Mouse (Mus musculus): Measurements from ENCODE around the gene Ppip5k1. TPM values are rescaled to one million over a fixed set of nuclear protein-coding genes. Genes with fewer than 3 reads are reported as not detected.
A peak's percentile ranks its signal among the peaks of the same experiment; 100 is the strongest.

Ppip5k1 gene
- polyA plus RNA-seq, 1 experiment from 2014 or later: 18.7 TPM

GRCm38 (mm10) chr2:121294753-121295607, 60.2 kb downstream of the Ppip5k1 start:
- Histone ChIP-seq H3K4me1 (ENCODE audit: control insufficient read depth, insufficient read depth, low read length) (peaks cover 38% of the 10 kb centered on the region), H3K27ac (ENCODE audit: low read length) (peak overlapping the region; percentile 58), H3K36me3 (ENCODE audit: control insufficient read depth, insufficient read depth, low read length) (no peaks in the 10 kb centered on the region), H3K9ac (ENCODE audit: low read depth, low read length) (peak overlapping the region; percentile 61), H3K9me3 (ENCODE audit: control insufficient read depth, low read length) (no peaks in the 10 kb centered on the region), H3K27me3 (replicated peaks; ENCODE audit: control insufficient read depth, insufficient read depth, low read length) (peaks cover 9% of the 10 kb centered on the region), H3K4me2 (ENCODE audit: low read depth, low read length) (peak overlapping the region; percentile 70), H3K4me3 (ENCODE audit: low read length) (peak overlapping the region; percentile 56)
- WGBS: 2% methylated on average over 18 of the region's 18 CpGs
- ATAC-seq: peak; percentile 77

DNA sequence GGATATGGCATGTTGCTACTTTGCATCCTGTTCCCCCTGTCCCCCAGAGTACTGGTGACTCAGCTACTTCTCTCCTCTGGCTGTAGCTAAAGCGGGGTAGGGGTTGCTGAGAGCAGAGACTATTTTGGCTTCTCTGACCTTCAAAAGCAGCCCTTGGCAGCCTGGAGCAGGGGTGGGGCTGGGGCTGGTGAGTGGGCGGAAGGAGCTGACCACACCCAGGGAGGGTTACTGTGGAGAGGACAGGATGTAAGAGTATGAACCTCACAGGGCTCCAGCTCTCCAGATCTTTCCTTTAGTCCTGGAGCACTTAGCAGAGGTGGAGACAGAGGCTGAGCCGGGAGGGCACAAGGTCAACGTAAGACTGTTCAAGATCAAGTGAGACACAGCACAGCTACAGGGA, 61.0 kb downstream of the Ppip5k1 start:
- Histone ChIP-seq H3K4me1 (ENCODE audit: control insufficient read depth, insufficient read depth, low read length) (peaks cover 42% of the 10 kb centered on the region), H3K4me3 (ENCODE audit: low read length) (peak overlapping the region; percentile 56; the same call in 1 of the 2 replicates), H3K9me3 (ENCODE audit: control insufficient read depth, low read length) (no peaks in the 10 kb centered on the region), H3K27ac (ENCODE audit: low read length) (peak overlapping the region; percentile 58; the same call in 1 of the 2 replicates), H3K36me3 (ENCODE audit: control insufficient read depth, insufficient read depth, low read length) (no peaks in the 10 kb centered on the region), H3K4me2 (ENCODE audit: low read depth, low read length) (peak overlapping the region; percentile 70), H3K9ac (ENCODE audit: low read depth, low read length) (peak overlapping the region; percentile 61; the same call in 1 of the 2 replicates), H3K27me3 (replicated peaks; ENCODE audit: control insufficient read depth, insufficient read depth, low read length) (peaks cover 9% of the 10 kb centered on the region)
- ATAC-seq: no peak
- 30% methylated on average over 4 of the region's 4 CpGs for WGBS

GRCm38 (mm10) chr2:121292316-121293013, 62.7 kb downstream of the Ppip5k1 start:
- no peak overlapping the region for H3K4me3 ChIP-seq (ENCODE audit: low read length)
- no peak overlapping the region for H3K27ac ChIP-seq (ENCODE audit: low read length)
- H3K9me3 ChIP-seq (ENCODE audit: control insufficient read depth, low read length): no peaks in the 10 kb centered on the region
- WGBS: 71% methylated on average over 5 of the region's 5 CpGs
- peaks cover 42% of the 10 kb centered on the region for H3K4me1 ChIP-seq (ENCODE audit: control insufficient read depth, insufficient read depth, low read length)
- no peak for ATAC-seq
- no peak overlapping the region for H3K9ac ChIP-seq (ENCODE audit: low read depth, low read length)
- peaks cover 9% of the 10 kb centered on the region for H3K27me3 ChIP-seq (replicated peaks; ENCODE audit: control insufficient read depth, insufficient read depth, low read length)
- H3K36me3 ChIP-seq (ENCODE audit: control insufficient read depth, insufficient read depth, low read length): no peaks in the 10 kb centered on the region
- no peak overlapping the region for H3K4me2 ChIP-seq (ENCODE audit: low read depth, low read length)

- H3K9ac ChIP-seq (ENCODE audit: low read depth, low read length): peak overlapping the region; percentile 45; the same call in 1 of the 2 replicates
- H3K4me2 ChIP-seq (ENCODE audit: low read depth, low read length): peak overlapping the region; percentile 89
- no peaks in the 10 kb centered on the region for H3K9me3 ChIP-seq (ENCODE audit: control insufficient read depth, low read length)
- H3K27ac ChIP-seq (ENCODE audit: low read length): no peak overlapping the region
- no peak; the same call in 1 of the 2 replicates for ATAC-seq
- H3K4me3 ChIP-seq (ENCODE audit: low read length): peak overlapping the region; percentile 58
- peaks cover 4% of the 10 kb centered on the region; the same call in 1 of the 2 replicates for H3K27me3 ChIP-seq (replicated peaks; ENCODE audit: control insufficient read depth, insufficient read depth, low read length)
- WGBS: 5% methylated on average over 36 of the region's 36 CpGs
- no peaks in the 10 kb centered on the region for H3K36me3 ChIP-seq (ENCODE audit: control insufficient read depth, insufficient read depth, low read length)
- H3K4me1 ChIP-seq (ENCODE audit: control insufficient read depth, insufficient read depth, low read length): peaks cover 21% of the 10 kb centered on the region
These were observed 65.3 kb downstream of the Ppip5k1 start for GRCm38 (mm10) chr2:121289730-121290540.

GRCm38 (mm10) chr2:121288901-121289729, 66.1 kb downstream of the Ppip5k1 start, which contains the start of gene Map1a:
TSS of gene Map1a (plus strand) at chr2:121289600.
- H3K4me3 ChIP-seq (ENCODE audit: low read length): peak within 1 kb of the TSS; percentile 58
- WGBS: 1% methylated on average over 48 of the region's 48 CpGs
- peak; percentile 98 for ATAC-seq
- no peaks in the 10 kb centered on the region for H3K36me3 ChIP-seq (ENCODE audit: control insufficient read depth, insufficient read depth, low read length)
- peak within 1 kb of the TSS; percentile 89 for H3K4me2 ChIP-seq (ENCODE audit: low read depth, low read length)
- peaks cover 12% of the 10 kb centered on the region for H3K4me1 ChIP-seq (ENCODE audit: control insufficient read depth, insufficient read depth, low read length)
- H3K9me3 ChIP-seq (ENCODE audit: control insufficient read depth, low read length): no peaks in the 10 kb centered on the region
- no peak within 1 kb of the TSS for H3K27ac ChIP-seq (ENCODE audit: low read length)
- peaks cover 4% of the 10 kb centered on the region; the same call in 1 of the 2 replicates for H3K27me3 ChIP-seq (replicated peaks; ENCODE audit: control insufficient read depth, insufficient read depth, low read length)
- peak within 1 kb of the TSS; percentile 53 for H3K9ac ChIP-seq (ENCODE audit: low read depth, low read length)

DNA sequence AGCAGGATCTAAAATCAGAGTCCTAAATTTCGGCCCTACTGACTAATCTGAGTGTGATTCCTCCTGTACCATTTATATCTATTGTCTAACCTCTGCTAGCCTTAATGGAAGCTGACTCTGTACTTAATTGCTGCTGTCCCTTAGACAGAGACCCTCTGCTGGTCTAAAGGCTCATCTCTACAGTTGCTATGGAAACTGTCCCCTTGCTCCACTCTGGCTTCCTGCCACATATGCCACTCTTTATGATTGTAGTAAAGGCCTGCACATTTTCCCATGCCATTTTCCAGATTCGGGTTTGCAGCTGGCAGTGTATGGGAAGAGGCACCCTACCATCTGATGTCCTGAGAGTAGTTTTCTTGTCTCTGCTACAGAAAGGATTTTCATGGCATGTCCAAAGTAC, 67.3 kb downstream of the Ppip5k1 start:
- Histone ChIP-seq H3K27ac (ENCODE audit: low read length) (no peak overlapping the region), H3K4me2 (ENCODE audit: low read depth, low read length) (no peak overlapping the region), H3K4me3 (ENCODE audit: low read length) (no peak overlapping the region), H3K9me3 (ENCODE audit: control insufficient read depth, low read length) (no peaks in the 10 kb centered on the region), H3K36me3 (ENCODE audit: control insufficient read depth, insufficient read depth, low read length) (no peaks in the 10 kb centered on the region), H3K4me1 (ENCODE audit: control insufficient read depth, insufficient read depth, low read length) (peaks cover 10% of the 10 kb centered on the region), H3K9ac (ENCODE audit: low read depth, low read length) (no peak overlapping the region), H3K27me3 (replicated peaks; ENCODE audit: control insufficient read depth, insufficient read depth, low read length) (peaks cover 4% of the 10 kb centered on the region; the same call in 1 of the 2 replicates)
- WGBS: 67% methylated on average over 2 of the region's 2 CpGs
- ATAC-seq: no peak

DNA sequence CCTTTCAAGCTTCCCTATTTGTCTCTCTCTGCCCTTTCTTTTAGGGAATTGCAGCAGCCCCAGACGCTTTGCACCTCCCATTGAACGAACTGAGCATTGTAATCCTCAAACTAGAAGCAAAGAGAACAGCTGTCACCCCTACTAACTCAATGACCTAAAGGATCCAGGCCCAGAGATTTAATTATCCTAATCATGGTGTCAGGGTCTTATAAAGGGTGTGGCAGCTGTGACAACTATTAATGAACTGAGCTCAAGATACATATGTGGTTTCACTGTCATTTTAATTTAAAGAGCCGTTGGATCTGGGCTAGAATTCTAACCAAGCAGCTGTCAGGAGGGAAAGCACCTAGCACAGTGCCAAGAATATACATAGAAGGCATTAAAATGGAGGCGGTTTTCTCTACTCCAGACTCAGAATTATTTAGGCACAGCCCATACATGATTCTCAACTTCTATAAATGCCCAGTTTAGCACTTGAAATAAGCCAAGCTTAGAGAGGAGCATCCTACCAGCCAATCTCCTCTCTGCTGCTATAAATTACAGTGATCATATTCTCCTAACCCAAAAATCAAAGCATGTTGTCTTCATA, 83.2 kb downstream of the Ppip5k1 start:
- peaks cover 8% of the 10 kb centered on the region; the same call in 1 of the 2 replicates for H3K4me1 ChIP-seq (ENCODE audit: control insufficient read depth, insufficient read depth, low read length)
- H3K4me3 ChIP-seq (ENCODE audit: low read length): no peak overlapping the region
- 27% methylated on average over 4 of the region's 4 CpGs for WGBS
- no peak overlapping the region for H3K27ac ChIP-seq (ENCODE audit: low read length)
- ATAC-seq: no peak
- H3K9ac ChIP-seq (ENCODE audit: low read depth, low read length): peak overlapping the region; percentile 55; the same call in 1 of the 2 replicates
- peak overlapping the region; percentile 84 for H3K4me2 ChIP-seq (ENCODE audit: low read depth, low read length)
- H3K27me3 ChIP-seq (replicated peaks; ENCODE audit: control insufficient read depth, insufficient read depth, low read length): no peaks in the 10 kb centered on the region
- H3K9me3 ChIP-seq (ENCODE audit: control insufficient read depth, low read length): no peaks in the 10 kb centered on the region
- H3K36me3 ChIP-seq (ENCODE audit: control insufficient read depth, insufficient read depth, low read length): no peaks in the 10 kb centered on the region

Data from intestine, embryonic 16.5 days (tissue).